Mouse (Mus musculus) heart, postnatal 10 days (tissue): ENCODE data around the gene Gm49384. TPM values are rescaled to one million over a fixed set of nuclear protein-coding genes. Genes with fewer than 3 reads are reported as not detected.

ENCODE experiments used
- microRNA-seq, 2 experiments: library from miRNA; unstranded; fragments of <30 nt; microRNA quantifications; one replicate each; pipeline ENCODE4 v1.2.0; 2022
- total RNA-seq, 2 experiments: library from RNA; stranded (reverse); gene quantifications; 2 replicates each; pipeline ENCODE4 v1.2.3; 2021

The Gm49384 gene
- total RNA-seq, 2 experiments from 2014 or later, result 5.9 to 6.2 TPM

Small RNA genes lying within 50 kb of the gene (microRNA-seq; reads per million reads assigned to microRNA genes)
- 0 reads per million in 2 experiments for gene Gm47287
- gene Gm47295, result 0.35 to 3.3 reads per million in 2 experiments

Other genes with a start within 250 kb of the Gm49384 start
- 1,000 to 10,000 TPM; 1,683 to 1,690 TPM for gene Rps29, start 45.1 kb downstream of the Gm49384 start, total RNA-seq
- gene Lrr1, start 35.5 kb downstream of the Gm49384 start, total RNA-seq, result 1 to 10 TPM; 1.4 to 2.0 TPM
- gene Rpl36al, start 20.2 kb downstream of the Gm49384 start, total RNA-seq, result 100 to 1,000 TPM; 259 to 277 TPM
- 10 to 100 TPM; 27.8 to 32.4 TPM for gene Mgat2, start 20.1 kb downstream of the Gm49384 start, total RNA-seq
- 1 to 10 TPM; 4.9 to 6.6 TPM for gene Gm49383, start 7.2 kb downstream of the Gm49384 start, total RNA-seq
- gene Dnaaf2, start 5.8 kb downstream of the Gm49384 start, total RNA-seq, result 1 to 10 TPM in 1 of 2 experiments, under 1 TPM in 1; 0.57 to 1.2 TPM
- 1 to 10 TPM; 3.0 to 5.2 TPM for gene Pole2, start 23.9 kb upstream of the Gm49384 start, total RNA-seq
- gene Klhdc1, start 36.9 kb upstream of the Gm49384 start, total RNA-seq, result 10 to 100 TPM; 13.1 to 17.8 TPM
- gene Klhdc2, start 92.4 kb upstream of the Gm49384 start, total RNA-seq, result 100 to 1,000 TPM in 1 of 2 experiments, 10 to 100 TPM in 1; 98.4 to 101 TPM
- 10 to 100 TPM; 29.1 to 32.4 TPM for gene Nemf, start 152.9 kb upstream of the Gm49384 start, total RNA-seq
- 10 to 100 TPM; 77.1 to 81.6 TPM for gene Arf6, start 167.9 kb upstream of the Gm49384 start, total RNA-seq
- gene Gm9887, start 168.2 kb upstream of the Gm49384 start, total RNA-seq, result 1 to 10 TPM in 1 of 2 experiments, under 1 TPM in 1; 0.89 to 1.2 TPM